Mouse (Mus musculus) hindbrain, embryonic 14.5 days (tissue): ENCODE results near the gene Tbc1d2. TPM values are rescaled to one million over a fixed set of nuclear protein-coding genes. Genes with fewer than 3 reads are reported as not detected.

ENCODE experiments used
- ATAC-seq: fragments of 200-750 bp; cut with Nextera tagmentation; 2 replicates; pipeline ENCODE4 v1.8.0; 2017; ENCODE audit warnings: moderate number of reproducible peaks, mild to moderate bottlenecking, moderate TSS enrichment, moderate library complexity; ENCODE audit not compliant: low FRiP score
- DNase-seq: peaks from one replicate; pipeline ENCODE4 v3.0.0-alpha.2; 2015; ENCODE audit warnings: low spot score
- H3K27ac ChIP-seq: fragments of 300-500 bp; sonication (generic); 2 replicates; pipeline ENCODE4 v1.5.1; 2014; ENCODE audit warnings: mild to moderate bottlenecking, moderate library complexity
- H3K27me3 ChIP-seq: fragments of 300-500 bp; sonication (generic); 2 replicates; pipeline ENCODE4 v1.6.1; 2014; ENCODE audit warnings: mild to moderate bottlenecking, low read length, mixed read lengths; ENCODE audit not compliant: control insufficient read depth, insufficient read depth
- H3K36me3 ChIP-seq: fragments of 300-500 bp; sonication (generic); replicated peaks from 2 replicates; pipeline ENCODE4 v1.6.1; 2014; ENCODE audit not compliant: control insufficient read depth, insufficient read depth
- H3K4me1 ChIP-seq: fragments of 300-500 bp; sonication (generic); replicated peaks from 2 replicates; pipeline ENCODE4 v1.6.1; 2014; ENCODE audit warnings: antibody characterized with exemption, low read length, mixed read lengths; ENCODE audit not compliant: control insufficient read depth, insufficient read depth
- H3K4me2 ChIP-seq: fragments of 300-500 bp; sonication (generic); replicated peaks from 2 replicates; pipeline ENCODE4 v1.6.1; 2014; ENCODE audit warnings: mild to moderate bottlenecking, moderate library complexity
- H3K4me3 ChIP-seq: fragments of 300-500 bp; sonication (generic); replicated peaks from 2 replicates; pipeline ENCODE4 v1.5.1; 2014; ENCODE audit warnings: mild to moderate bottlenecking, low read length
- H3K9ac ChIP-seq: fragments of 300-500 bp; sonication (generic); 2 replicates; pipeline ENCODE4 v1.6.1; 2014
- H3K9me3 ChIP-seq: fragments of 300-500 bp; sonication (generic); 2 replicates; pipeline ENCODE4 v1.6.1; 2016; ENCODE audit warnings: low read length; ENCODE audit not compliant: control insufficient read depth
- WGBS: fragments of 180-500 bp; shearing (Covaris S2); extraction: QIAGEN DNeasy Blood & Tissue Kit; methylation state at CpG from one replicate; pipeline ENCODE4 v1.1.7; 2014; 5-methylcytosine and 5-hydroxymethylcytosine counted together
- polyA plus RNA-seq: library from polyadenylated mRNA; unstranded; fragments of >200 nt; fragmentation: Nextera tagmentation; extraction: Ambion mirVana; gene quantifications from 2 replicates; pipeline ENCODE4 v1.2.1, GENCODE M21; 2014

Tbc1d2 gene
- polyA plus RNA-seq, 1 experiment from 2014 or later, result 1.4 TPM

DNA sequence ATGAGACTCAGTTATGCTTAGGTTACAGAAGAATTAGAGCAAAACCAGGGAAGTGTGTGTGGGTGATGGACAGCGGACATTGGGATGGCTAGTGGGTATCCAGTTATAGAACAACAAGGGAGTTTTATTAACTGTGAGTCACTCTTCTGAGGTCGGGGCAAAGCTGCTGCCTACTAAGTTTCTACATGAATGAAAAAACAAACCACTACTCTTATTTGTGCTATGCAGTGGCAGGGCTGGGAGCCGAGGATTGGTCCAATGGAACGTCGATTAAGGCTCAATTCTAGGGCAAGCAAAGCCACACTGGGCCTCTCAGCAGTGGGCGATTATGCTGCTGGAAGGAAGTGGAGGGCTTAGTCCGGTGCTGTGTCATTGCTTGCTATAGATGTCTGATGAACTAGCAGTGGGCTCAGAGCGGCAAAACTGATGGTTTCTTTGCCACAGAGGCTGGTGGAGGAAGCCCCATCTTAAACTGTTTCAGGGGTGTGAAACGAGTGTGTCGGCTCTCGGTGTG, 25.3 kb upstream of the Tbc1d2 start:
- no peak for ATAC-seq
- Histone ChIP-seq H3K4me2 (no peak overlapping the region), H3K9me3 (no peaks in the 10 kb centered on the region), H3K27me3 (no peaks in the 10 kb centered on the region), H3K4me3 (no peak overlapping the region), H3K36me3 (peaks cover 18% of the 10 kb centered on the region), H3K27ac (no peak overlapping the region), H3K9ac (no peak overlapping the region), H3K4me1 (no peaks in the 10 kb centered on the region)
- 74% methylated on average over 11 of the region's 11 CpGs for WGBS
- no peak for DNase-seq

DNA sequence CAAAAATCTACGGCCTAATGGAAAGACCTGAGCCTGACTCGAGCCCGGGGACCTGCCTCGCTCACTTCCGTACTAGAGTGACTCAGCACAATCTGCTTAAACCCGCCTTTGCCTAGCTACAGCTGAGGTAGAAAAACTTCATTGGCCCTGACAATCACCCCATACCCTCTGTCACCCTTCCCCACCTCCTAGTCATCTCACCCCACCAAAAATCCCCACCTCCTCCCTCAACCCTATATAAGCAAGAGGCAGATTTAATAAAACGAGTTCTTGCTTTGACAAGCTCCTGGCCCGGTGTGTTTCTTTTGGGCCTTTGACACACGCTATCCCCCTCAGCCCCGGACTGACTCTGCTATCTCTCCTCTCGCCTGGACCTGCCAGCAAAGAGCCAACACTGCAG, 18.6 kb upstream of the Tbc1d2 start:
- Histone ChIP-seq H3K27ac (no peak overlapping the region; the same call in 1 of the 2 replicates), H3K27me3 (no peaks in the 10 kb centered on the region), H3K4me2 (no peak overlapping the region), H3K9me3 (no peaks in the 10 kb centered on the region), H3K9ac (no peak overlapping the region), H3K36me3 (peaks cover 11% of the 10 kb centered on the region), H3K4me3 (no peak overlapping the region), H3K4me1 (peaks cover 4% of the 10 kb centered on the region; the same call in 1 of the 2 replicates)
- DNase-seq (no peak), ATAC-seq (no peak)
- 79% methylated on average over 11 of the region's 11 CpGs for WGBS

DNA sequence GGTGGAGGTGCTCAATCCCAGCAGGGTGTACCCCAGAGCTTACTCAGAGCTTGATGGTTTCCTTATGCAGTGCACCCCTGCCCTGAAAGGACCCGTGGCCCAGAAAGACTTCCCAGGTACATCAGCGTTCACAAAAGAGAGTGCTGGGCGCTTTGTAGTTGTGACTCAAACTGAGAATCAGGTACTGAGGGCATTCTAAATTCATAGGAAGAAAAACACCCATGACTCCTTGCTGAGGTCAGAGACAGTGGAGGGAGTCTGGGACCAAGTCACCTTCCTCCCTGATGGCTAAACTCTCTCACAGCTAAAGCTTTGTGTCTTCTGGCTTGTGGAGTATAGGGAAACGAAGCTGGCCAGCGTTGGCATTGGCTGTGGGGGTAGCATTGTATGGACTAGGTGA, 16.4 kb upstream of the Tbc1d2 start:
- H3K4me1 ChIP-seq, result peaks cover 4% of the 10 kb centered on the region; the same call in 1 of the 2 replicates
- H3K36me3 ChIP-seq, result 0 out of 2 replicates have a peak, but pooled peaks cover 6% of the 10 kb centered on the region
- DNase-seq (no peak), ATAC-seq (no peak)
- no peak overlapping the region for H3K4me3 ChIP-seq
- H3K9me3 ChIP-seq, result no peaks in the 10 kb centered on the region
- H3K27ac ChIP-seq, result no peak overlapping the region
- H3K9ac ChIP-seq, result no peak overlapping the region
- H3K4me2 ChIP-seq, result no peak overlapping the region
- H3K27me3 ChIP-seq, result no peaks in the 10 kb centered on the region
- 71% methylated on average over 5 of the region's 5 CpGs for WGBS

DNA sequence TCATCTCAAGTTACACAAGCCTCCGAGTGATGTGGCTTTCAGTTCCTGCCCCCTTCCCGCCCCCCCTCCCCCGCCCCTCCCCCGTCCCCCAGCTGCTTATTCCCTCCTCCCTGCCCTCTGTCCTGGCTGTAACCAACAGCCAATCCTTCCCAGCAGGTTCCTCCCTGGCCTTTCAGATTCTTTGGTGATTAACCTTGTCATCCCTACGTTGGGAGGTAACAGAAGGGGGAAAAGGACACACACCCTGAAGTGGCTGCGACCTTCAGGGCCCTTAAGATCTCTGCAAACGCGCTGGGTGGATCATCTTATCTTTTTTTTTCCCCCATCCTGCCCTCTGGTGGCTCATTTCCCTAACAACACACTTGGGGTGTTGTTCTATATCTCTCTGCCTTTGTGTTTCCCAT, 15.4 kb upstream of the Tbc1d2 start:
- H3K9ac ChIP-seq, result no peak overlapping the region
- no peak for ATAC-seq
- H3K9me3 ChIP-seq, result no peaks in the 10 kb centered on the region
- H3K4me2 ChIP-seq, result peak overlapping the region; percentile 54; the same call in 1 of the 2 replicates
- no peaks in the 10 kb centered on the region for H3K27me3 ChIP-seq
- under 1% methylated on average over 6 of the region's 8 CpGs for WGBS
- no peak overlapping the region for H3K27ac ChIP-seq
- H3K36me3 ChIP-seq, result no peaks in the 10 kb centered on the region
- H3K4me3 ChIP-seq, result no peak overlapping the region
- peaks cover 4% of the 10 kb centered on the region; the same call in 1 of the 2 replicates for H3K4me1 ChIP-seq
- DNase-seq, result no peak

DNA sequence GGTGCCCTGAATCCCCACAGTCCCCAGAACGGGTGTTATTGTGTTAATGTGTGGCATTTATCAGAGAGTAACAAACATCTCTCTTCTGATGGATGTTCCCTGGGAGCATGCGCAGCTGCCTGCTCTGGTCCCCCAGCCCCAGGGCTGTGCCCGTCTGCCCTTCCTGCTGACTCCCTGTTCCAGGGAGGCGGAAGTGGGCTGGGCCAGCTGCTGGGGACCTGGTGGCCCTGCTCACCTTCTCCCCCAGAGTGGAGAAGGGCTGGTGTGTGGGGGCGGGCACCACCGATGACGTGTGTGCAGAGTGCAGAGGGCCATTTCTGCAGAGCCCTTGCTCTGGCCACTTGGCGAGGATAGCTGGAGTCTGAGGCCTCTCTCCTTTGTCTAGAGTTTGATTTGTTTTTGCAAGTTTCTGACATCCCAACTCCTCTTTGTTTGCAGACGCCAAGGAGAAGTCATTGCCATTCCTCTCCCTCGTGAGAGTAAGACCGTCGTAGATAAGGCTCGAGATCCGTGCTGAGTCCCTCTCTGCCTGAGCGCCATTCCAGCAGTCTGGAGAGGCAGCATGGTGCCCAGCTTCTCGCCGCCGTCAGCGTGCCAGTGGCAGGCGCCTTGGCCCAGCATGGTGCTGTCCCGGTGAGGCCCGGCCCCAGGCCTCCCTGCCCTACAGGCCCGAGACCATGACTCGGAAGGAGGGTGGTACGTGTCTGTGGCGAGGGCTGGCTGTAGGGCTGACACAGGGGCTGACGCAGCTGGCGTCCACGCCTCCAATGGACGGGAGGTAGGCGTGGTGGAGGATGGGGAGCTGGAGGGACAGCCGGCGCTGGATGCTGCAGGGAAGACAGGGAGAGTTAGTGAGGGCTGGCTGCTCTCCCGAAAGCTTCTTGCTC, 14.4 kb upstream of the Tbc1d2 start:
- no peaks in the 10 kb centered on the region for H3K27me3 ChIP-seq
- peak overlapping the region; percentile 77 for H3K27ac ChIP-seq
- H3K9ac ChIP-seq, result peak overlapping the region; percentile 54
- DNase-seq (peak; percentile 36), ATAC-seq (peak; percentile 83)
- peak overlapping the region; percentile 54 for H3K4me2 ChIP-seq
- no peaks in the 10 kb centered on the region for H3K36me3 ChIP-seq
- H3K9me3 ChIP-seq, result no peaks in the 10 kb centered on the region
- peaks cover 4% of the 10 kb centered on the region; the same call in 1 of the 2 replicates for H3K4me1 ChIP-seq
- peak overlapping the region; percentile 24 for H3K4me3 ChIP-seq
- 3% methylated on average over 34 of the region's 34 CpGs for WGBS

DNA sequence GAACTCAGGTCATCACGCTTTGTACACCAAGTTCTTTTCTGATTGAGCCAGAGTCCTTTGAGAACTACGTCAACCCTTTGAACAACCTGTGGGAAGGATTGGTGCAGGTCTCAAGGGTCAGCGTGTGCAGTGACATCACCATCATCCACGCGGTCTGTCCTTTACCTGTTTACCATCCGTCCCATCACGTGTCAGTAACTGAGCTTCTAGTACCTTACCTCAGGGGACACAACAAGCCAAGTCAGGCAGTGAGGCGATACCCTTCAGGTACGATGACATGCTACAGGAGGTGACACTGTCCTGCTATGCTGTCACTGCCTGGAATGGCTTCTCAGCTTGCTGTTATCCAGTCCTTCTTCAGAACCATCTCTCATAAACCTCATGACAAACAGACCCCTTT, 11.4 kb upstream of the Tbc1d2 start:
- H3K27ac ChIP-seq, result no peak overlapping the region
- peaks cover 4% of the 10 kb centered on the region; the same call in 1 of the 2 replicates for H3K4me1 ChIP-seq
- H3K9ac ChIP-seq, result no peak overlapping the region
- H3K4me2 ChIP-seq, result no peak overlapping the region
- WGBS, result 76% methylated on average over 9 of the region's 9 CpGs
- H3K9me3 ChIP-seq, result no peaks in the 10 kb centered on the region
- no peaks in the 10 kb centered on the region for H3K36me3 ChIP-seq
- H3K27me3 ChIP-seq, result no peaks in the 10 kb centered on the region
- no peak for DNase-seq
- no peak overlapping the region for H3K4me3 ChIP-seq
- ATAC-seq, result no peak

DNA sequence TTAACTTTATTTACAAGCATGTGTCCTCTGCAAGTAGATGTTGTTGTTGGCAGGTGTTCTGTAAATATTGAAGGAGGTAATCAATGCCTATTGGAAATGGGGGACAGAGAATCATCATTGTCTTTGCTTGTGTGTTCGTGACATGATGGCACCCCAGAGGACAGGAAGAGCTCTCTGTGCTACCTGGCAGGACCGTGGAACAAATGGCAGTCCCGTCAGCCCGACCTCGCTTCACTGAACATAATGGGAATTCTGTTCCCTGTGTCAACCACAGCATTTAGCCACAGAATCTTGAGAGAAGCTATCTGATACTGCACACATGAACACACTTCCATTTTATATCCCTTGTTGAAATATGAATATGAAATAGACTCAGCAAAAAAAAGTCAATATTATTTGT, 8.9 kb upstream of the Tbc1d2 start:
- H3K4me1 ChIP-seq, result peaks cover 2% of the 10 kb centered on the region; the same call in 1 of the 2 replicates
- WGBS, result 63% methylated on average over 5 of the region's 5 CpGs
- H3K27me3 ChIP-seq, result no peaks in the 10 kb centered on the region
- ATAC-seq (no peak), DNase-seq (no peak)
- no peaks in the 10 kb centered on the region for H3K36me3 ChIP-seq
- no peak overlapping the region for H3K4me2 ChIP-seq
- H3K9me3 ChIP-seq, result no peaks in the 10 kb centered on the region
- H3K27ac ChIP-seq, result no peak overlapping the region
- no peak overlapping the region for H3K4me3 ChIP-seq
- no peak overlapping the region for H3K9ac ChIP-seq

DNA sequence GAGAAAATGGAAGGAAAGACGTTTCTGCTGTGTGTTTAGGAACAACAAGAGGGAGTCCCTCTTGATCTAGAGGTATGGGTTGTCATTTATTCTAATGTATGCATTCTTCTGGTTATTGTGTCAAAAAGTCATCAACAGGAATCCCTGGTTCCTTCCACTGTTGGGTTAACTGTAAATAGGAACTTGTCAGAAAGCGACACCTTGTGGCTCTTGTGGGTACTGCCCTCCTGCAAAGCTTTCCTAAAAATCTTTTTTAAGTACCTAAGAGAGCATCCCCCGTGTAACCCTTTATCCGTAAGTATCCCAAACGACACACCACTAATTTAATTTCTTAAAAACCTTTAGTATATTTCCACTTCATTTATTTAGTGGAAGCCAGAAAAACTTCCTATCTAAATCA, 7.1 kb upstream of the Tbc1d2 start:
- Histone ChIP-seq H3K4me3 (no peak overlapping the region), H3K27me3 (0 out of 2 replicates have a peak, but pooled peaks cover 6% of the 10 kb centered on the region), H3K27ac (no peak overlapping the region), H3K36me3 (no peaks in the 10 kb centered on the region), H3K9me3 (no peaks in the 10 kb centered on the region), H3K9ac (no peak overlapping the region), H3K4me2 (no peak overlapping the region), H3K4me1 (no peaks in the 10 kb centered on the region)
- DNase-seq, result peak; percentile 94
- 12% methylated on average over 5 of the region's 5 CpGs for whole genome bisulfite sequencing
- no peak for ATAC-seq

DNA sequence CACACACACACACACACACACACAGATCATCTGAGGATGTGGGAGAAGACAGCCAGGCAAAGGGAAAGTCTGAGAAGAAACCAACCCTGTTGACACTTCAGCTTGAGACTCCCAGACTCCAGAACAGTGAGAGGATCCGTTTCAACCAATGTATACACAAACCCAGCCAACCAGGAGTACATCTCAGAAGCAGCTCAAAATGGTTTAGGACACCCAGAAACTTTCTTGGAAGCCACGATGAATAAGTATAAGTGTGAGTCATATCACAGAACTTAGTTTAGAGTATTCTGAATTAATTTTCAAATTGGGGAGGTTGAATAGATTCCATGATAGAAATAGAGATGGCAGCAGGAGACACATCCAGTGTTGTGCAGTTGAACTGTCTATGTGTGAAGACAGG, 5.9 kb upstream of the Tbc1d2 start:
- WGBS, result 72% methylated on average over 2 of the region's 2 CpGs

More for the DNA sequence above, 5.9 kb upstream of the Tbc1d2 start:
- H3K4me2 ChIP-seq, result no peak overlapping the region
- no peaks in the 10 kb centered on the region for H3K36me3 ChIP-seq
- no peaks in the 10 kb centered on the region for H3K4me1 ChIP-seq
- no peak overlapping the region for H3K27ac ChIP-seq
- no peak overlapping the region for H3K4me3 ChIP-seq
- ATAC-seq (no peak), DNase-seq (no peak)
- no peak overlapping the region for H3K9ac ChIP-seq
- H3K9me3 ChIP-seq, result no peaks in the 10 kb centered on the region
- peaks cover 16% of the 10 kb centered on the region for H3K27me3 ChIP-seq
